Mouse (Mus musculus) layer of hippocampus, postnatal 25 days (tissue): ENCODE measurements around the gene Samd4b. TPM values are rescaled to one million over a fixed set of nuclear protein-coding genes. Genes with fewer than 3 reads are reported as not detected.
"Not testable (repeated sequence)": the region's sequence is repeated elsewhere in the genome, so short reads cannot be mapped to it uniquely, and the experiment has no call there.

Experiments used
- DNase-seq, 2 experiments: peaks; one replicate each; pipeline ENCODE4 v3.0.0; 2022; ENCODE audit warnings: mixed read lengths in 2 of 2, low spot score in 1 of 2; ENCODE audit errors: extremely low spot score in 1 of 2
- total RNA-seq, 2 experiments: library from RNA; stranded (reverse); gene quantifications; 2 replicates each; pipeline ENCODE4 v1.2.3; 2021

The Samd4b gene
- total RNA-seq, 2 experiments from 2014 or later = 70.1 to 71.0 TPM

DNA sequence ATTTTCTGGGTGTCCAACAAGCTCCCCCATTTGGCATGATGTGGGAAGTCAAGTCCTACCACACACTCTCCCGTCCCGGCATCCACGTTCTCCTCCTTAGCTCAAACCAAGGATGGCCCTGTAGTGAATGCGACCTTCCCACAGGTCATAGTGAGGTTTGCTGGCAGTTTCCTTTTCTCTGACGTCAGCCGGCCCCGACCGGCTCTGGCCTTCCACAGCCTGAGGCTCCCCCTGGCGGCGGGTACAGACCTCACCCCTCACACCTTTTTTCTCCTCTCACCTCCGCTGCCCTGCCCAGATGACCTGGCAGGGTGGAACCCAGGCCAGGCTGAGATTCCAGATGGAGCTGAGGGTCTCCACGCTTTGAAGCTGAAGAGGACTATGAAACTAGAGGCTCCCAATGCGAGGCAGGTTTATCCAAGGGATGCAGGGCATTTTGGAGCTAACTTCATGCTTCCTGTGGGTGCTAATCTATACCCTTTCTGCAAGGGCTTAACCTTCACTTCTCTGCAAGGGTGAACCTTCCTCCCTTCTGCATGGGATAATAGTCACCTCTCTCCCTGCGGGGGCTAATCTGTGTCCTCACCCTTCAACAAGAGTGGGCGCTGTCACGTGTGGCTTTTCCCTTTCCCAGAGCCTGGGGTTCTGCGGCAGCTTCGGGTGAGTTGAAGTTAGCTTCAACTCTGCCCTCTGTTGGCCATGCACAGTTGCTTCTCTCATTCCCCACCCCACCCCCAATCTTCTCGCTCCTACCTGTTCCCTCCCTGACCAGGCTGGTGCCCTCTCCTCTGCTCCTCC is 69.8 kb downstream of the Samd4b start:
- peak; percentile 53 to 77 for DNase-seq

DNA sequence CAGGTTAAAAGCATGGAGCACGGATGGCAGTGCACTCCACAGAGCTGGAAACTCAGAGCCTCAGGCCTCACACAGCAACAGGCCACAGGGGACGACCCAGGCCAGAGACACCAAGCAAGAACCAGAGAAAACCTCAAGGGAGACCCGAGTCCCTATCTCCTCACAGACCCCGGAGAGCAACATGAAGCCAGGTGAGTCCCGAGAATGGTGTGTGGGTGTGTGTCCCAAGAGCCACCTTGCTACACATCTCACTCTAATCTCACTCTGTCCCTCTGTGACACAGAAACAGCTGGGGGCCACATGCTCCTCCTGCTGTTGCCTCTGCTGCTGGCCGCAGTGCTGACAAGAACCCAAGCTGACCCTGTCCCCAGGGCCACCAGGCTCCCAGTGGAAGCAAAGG is 75.4 kb downstream of the Samd4b start, which contains the start of gene Ifnl3:
Ifnl3 (plus strand) TSS at position 301 of the 400 bp plus-strand sequence.
- not testable (repeated sequence) for DNase-seq

DNA sequence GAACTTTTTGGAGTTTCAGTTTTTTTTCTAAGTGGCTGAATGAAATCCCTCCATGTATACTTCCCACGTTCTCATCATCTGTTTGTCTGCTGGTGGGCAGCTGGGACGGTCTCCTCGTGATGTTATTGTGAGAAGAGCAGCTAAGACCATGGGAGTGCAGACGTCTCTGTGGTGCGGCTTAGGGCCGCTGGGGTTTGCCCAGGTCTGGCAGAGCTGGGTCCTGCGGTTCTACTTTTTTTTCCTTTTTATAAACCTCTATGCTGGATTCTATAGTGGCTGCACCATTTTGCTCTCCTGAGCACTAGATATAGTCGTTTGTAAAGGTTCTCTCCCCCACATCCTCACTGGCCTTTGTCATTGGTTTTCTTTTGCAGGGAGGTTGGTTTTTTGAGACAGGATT is 86.5 kb downstream of the Samd4b start:
- DNase-seq = no peak

DNA sequence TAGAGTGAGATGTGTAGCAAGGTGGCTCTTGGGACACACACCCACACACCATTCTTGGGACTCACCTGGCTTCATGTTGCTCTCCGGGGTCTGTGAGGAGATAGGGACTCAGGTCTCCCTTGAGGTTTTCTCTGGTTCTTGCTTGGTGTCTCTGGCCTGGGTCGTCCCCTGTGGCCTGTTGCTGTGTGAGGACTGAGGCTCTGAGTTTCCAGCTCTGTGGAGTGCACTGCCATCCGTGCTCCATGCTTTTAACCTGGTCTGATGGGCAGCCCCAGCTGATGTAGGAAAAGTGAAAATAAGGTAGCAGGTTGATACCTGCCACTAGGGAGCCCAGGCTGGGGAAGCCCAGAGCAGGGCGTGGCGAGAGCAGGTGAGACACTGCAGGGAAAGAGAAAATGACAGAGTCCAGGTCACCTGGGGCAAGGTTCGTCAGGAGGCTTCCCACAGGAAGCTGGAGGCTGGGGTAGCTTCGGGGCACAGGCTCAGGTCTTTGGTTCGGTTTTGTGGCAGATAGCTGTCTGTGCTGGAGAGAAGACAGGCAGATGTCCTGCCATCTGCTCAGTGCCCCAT is 87.5 kb downstream of the Samd4b start, which contains the start of gene Ifnl2:
Ifnl2 (minus strand) TSS at position 51 of the 570 bp plus-strand sequence.
- not testable (repeated sequence) for DNase-seq

DNA sequence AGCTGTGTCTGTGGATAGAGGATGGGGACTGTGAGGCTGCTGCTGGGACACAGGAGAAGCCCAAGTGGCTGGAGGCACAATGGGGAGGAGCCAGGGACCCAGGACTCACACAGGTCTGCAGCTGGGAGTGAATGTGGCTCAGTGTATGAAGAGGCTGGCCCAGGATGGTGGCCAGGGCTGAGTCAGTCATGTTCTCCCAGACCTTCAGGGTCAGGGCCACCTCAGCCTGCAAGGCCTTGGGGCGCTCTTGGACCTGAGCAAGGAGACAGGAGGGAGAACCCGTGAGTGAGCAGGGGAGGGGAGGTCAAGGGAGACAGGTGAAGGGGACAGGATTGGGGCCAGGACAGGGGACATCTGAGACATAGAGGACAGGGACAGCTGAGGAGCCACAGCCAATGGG is 88.8 kb downstream of the Samd4b start:
- DNase-seq = not testable (repeated sequence)

DNA sequence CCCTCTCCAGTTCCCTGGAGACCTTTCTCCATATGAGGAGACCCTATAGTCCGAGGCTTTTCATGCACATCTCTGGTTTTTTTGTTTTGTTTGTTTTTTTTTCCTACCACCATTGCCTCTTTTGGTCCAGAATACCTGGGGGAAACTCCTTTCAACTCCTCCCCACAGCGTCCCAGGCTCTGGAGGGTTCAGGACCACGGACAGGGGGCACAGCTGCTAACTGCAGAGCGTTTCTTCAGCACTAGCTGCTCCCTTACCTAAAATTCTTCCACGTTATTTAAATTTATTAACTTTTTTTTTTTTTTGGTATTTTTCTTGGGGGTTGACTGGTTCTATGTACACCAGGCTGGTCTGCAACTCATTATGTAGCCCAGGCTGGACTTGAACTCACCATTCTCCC is 92.4 kb downstream of the Samd4b start:
- no peak for DNase-seq

DNA sequence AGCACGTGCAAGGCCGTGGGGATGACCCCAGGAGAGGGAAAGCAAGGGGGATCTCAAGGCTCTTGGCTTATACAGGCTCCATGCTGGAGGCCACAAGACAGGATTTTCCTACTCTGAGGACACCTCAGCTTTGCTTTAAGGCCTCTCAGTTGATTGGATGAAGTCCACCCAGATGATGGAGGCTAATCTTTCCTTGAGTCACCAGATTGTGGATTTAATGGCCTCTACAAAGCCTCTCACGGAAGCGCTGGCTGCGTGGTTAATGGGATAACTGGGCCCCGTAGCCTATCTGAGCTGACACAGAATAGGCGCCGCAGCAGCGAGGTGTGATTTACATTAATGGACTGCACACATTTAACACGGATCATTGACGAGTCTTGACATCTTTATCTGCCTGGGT is 102.5 kb downstream of the Samd4b start:
- DNase-seq = no peak

DNA sequence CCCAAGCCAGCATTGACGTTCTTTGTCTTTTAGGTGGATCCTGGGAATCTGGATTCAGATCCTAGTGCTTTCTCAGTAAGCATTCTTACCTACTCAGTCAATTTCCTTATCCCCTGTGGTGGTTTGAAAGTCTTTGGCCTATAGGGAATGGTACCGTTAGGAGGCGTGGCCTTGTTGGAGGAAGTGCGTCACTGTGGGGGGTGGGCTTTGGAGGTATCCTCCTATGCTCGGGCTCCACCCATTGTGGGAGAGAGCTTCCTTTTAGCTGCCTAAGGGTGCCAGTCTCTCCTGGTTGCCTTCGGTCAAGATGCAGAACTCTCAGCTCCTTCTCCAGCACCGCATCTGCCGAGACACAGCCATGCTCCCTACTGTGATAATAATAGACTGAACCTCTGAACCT is 105.6 kb downstream of the Samd4b start:
- no peak for DNase-seq

GRCm38 (mm10) chr7:28490903-28491302 is 107.0 kb downstream of the Samd4b start:
- DNase-seq = no peak

DNA sequence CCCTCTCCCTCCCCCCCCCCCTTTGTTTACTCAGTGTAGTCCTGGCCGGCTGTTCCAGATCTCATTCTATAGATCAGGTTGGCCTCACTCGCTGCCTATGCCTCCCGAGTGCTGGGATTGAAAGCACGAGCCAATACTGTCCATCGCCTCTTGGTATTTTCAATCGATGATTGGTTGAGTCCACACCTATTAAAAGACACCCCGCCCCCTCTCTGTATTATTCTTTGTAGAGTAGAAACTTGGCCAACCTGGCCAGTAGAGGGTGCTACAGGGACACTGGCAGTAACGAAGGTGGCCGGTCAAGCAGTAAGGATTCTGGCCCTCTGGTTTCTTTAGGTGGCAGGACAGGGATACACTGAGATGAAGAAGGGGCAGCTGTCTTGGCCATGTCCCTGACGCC is 107.5 kb downstream of the Samd4b start:
- peak in 1 of 2 experiments; percentile 39 for DNase-seq

DNA sequence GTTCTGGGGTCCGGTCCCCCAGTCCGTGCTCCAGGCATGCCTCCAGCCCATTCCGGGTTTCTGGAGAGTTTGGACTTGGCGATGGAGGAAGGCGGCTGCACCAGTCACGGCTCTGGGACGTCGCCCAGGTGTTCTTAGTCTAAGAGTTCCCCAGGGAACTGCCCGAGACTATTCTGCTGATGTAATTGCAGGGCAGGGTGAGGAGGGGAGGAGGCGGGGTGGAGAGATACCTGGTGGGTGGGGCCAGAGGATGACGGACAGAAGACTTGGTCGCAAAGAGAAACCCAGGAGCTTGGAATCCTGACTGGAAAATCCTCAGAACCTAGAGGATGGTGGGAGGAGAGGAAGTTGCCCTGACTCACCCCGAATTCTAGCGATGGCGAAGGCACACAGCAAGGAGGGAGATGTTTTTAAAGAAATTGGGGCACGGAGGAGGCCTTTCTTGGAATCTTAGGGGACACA is 109.9 kb downstream of the Samd4b start:
- no peak for DNase-seq

DNA sequence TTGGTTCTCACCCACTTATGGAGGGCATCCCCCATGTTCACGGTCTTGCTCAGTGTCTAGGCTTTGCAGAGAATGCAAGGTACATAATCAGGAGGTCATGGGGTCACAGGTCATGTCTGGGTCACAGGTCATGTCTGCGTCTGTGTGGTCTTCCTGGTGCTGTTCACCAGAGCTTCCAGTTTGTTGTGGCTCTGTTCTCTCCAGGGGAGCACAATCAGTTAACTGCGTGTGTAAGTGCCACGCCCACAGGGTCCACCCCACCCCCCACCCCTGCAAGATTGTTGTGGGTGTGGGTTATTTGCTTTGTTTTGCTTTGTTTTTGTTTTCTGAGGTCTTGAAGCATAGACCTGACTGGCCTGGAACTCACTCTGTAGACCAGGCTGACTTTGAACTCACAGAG is 113.8 kb downstream of the Samd4b start:
- no peak for DNase-seq

GRCm38 (mm10) chr7:28482854-28483253 is 115.1 kb downstream of the Samd4b start:
- no peak for DNase-seq

- DNase-seq = no peak
Measured at GRCm38 (mm10) chr7:28478854-28479253, 119.1 kb downstream of the Samd4b start.

DNA sequence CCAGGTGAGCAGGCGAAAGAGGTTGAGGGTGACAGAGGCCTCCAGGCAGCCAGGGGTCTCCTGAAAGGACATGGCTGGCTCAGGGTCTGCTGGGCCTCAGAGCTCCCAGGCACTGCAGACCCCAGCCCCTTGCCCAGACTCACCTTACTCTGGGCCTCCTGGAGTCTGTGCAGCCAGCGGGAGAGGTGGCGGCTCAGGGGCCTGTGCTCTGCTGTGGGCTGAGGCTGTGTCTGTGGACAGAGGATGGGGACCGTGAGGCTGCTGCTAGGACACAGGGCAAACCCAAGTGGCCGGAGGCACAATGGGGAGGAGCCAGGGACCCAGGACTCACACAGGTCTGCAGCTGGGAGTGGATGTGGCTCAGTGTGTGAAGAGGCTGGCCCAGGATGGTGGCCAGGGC is 120.6 kb downstream of the Samd4b start:
- no peak for DNase-seq

GRCm38 (mm10) chr7:28476191-28476590 is 121.8 kb downstream of the Samd4b start:
- no peak for DNase-seq

- no peak for DNase-seq
Measured at GRCm38 (mm10) chr7:28467213-28467751, 130.7 kb downstream of the Samd4b start.

- no peak for DNase-seq
Measured at GRCm38 (mm10) chr7:28466721-28467212, 131.2 kb downstream of the Samd4b start.

GRCm38 (mm10) chr7:28464416-28465212 is 133.3 kb downstream of the Samd4b start:
- peak; percentile 64 to 74 for DNase-seq

DNA sequence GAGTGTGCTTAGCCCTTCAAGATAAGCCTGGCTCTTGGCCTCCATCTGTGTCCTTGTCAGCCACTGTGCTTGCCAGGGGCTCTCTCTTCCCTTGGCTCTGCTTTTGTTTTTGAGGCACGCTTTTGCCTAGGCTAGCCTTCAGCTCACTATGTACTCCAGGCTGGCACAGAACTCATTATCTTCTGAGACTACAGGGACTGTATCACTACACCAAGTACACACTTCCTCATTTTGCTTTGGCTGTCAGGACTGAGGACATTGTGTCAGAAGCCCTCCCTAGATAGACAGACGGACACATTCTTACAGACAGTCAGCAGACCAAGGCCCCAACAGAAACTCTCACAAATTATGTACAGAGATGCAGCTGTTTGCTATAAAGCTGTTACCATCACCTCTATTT is 135.2 kb downstream of the Samd4b start:
- DNase-seq = no peak

DNA sequence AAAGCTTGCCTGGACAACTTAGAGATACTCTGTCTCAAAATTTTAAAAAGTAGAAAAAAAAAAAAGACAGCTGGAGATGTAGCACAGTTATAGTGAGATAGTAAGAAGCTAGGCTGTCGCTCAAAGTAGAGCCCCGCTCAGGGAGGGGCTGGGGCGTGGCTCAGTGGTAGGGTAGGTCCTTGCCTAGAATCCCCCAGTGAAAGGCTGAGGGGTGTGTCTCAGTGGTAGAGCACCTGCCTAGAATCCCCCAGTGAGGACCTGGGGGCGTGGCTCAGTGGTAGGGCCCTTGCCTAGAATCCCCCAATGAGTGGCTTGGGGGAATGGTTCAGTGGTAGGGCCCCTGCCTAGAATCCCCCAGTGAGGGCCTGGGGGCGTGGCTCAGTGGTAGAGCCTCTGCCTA is 137.6 kb downstream of the Samd4b start:
- DNase-seq = no peak
